Mouse (Mus musculus): Measurements from ENCODE around the gene Lyst.

DNA sequence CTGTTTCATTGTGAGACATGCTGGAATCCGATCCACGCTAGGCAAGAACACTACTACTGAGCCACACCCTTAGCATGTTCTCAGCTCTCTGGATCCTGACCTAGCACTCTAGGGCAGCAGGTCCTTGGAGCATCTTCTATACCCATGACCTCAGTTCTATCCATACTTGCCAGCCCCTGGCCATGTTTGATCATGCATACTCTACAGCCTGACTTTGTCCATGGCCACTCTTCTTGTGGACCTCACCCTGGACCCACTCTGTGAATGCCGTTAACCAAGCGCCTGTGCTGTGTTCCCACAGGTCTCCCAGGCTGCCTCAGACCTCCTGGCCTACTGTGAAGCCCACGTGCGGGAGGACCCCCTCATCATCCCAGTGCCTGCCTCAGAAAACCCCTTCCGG lies 234.7 kb downstream of the Lyst start:
- TF ChIP-seq CTCF (IDR thresholded peaks at IDR 0.05), result no peak
- no peak for TF ChIP-seq POLR2A (IDR thresholded peaks at IDR 0.05; ENCODE audit: insufficient read depth, low read depth, low read length)
- no peak for TF ChIP-seq EP300 (IDR thresholded peaks at IDR 0.05; ENCODE audit: insufficient read depth, low read depth, low read length)

All from heart, adult 2 months (tissue).